Mouse (Mus musculus) intestine, postnatal 0 days (tissue): ENCODE results near the gene Spag8. TPM values are rescaled to one million over a fixed set of nuclear protein-coding genes. Genes with fewer than 3 reads are reported as not detected.

Source experiments
- ATAC-seq: fragments of 200-750 bp; cut with Nextera tagmentation; 2 replicates; pipeline ENCODE4 v1.8.0; 2017; ENCODE audit warnings: mild to moderate bottlenecking, moderate TSS enrichment, moderate library complexity
- H3K27ac ChIP-seq: fragments of 300-500 bp; sonication (generic); 2 replicates; pipeline ENCODE4 v1.5.1; 2014; ENCODE audit warnings: mild to moderate bottlenecking, low read depth, low read length, moderate library complexity
- H3K27me3 ChIP-seq: fragments of 300-500 bp; sonication (generic); replicated peaks from 2 replicates; pipeline ENCODE4 v1.6.1; 2014; ENCODE audit warnings: low read length, mixed read lengths; ENCODE audit not compliant: control insufficient read depth, insufficient read depth
- H3K36me3 ChIP-seq: fragments of 300-500 bp; sonication (generic); 2 replicates; pipeline ENCODE4 v1.6.1; 2014; ENCODE audit warnings: mild to moderate bottlenecking, moderate library complexity; ENCODE audit not compliant: control insufficient read depth, insufficient read depth
- H3K4me1 ChIP-seq: fragments of 300-500 bp; sonication (generic); replicated peaks from 2 replicates; pipeline ENCODE4 v1.6.1; 2014; ENCODE audit warnings: antibody characterized with exemption, low read length, mixed read lengths; ENCODE audit not compliant: control insufficient read depth, insufficient read depth
- H3K4me2 ChIP-seq: fragments of 300-500 bp; sonication (generic); replicated peaks from 2 replicates; pipeline ENCODE4 v1.6.1; 2014; ENCODE audit warnings: low read depth, mild to moderate bottlenecking, moderate library complexity
- H3K4me3 ChIP-seq: fragments of 300-500 bp; sonication (generic); 2 replicates; pipeline ENCODE4 v1.5.1; 2014; ENCODE audit warnings: low read depth, low read length
- H3K9ac ChIP-seq: fragments of 300-500 bp; sonication (generic); 2 replicates; pipeline ENCODE4 v1.6.1; 2014; ENCODE audit warnings: mild to moderate bottlenecking, low read depth, low read length
- H3K9me3 ChIP-seq: fragments of 300-500 bp; sonication (generic); 2 replicates; pipeline ENCODE4 v1.6.1; 2016; ENCODE audit warnings: mixed run types; ENCODE audit not compliant: control insufficient read depth
- CTCF ChIP-seq: sonication (generic); IDR thresholded peaks from 2 replicates; pipeline ENCODE4 v1.5.1; 2016; ENCODE audit warnings: low read depth, mild to moderate bottlenecking, control low read depth, antibody characterized with exemption, moderate library complexity
- WGBS: fragments of 180-500 bp; shearing (Covaris S2); extraction: QIAGEN DNeasy Blood & Tissue Kit; methylation state at CpG from one replicate; pipeline ENCODE4 v1.1.7; 2014; 5-methylcytosine and 5-hydroxymethylcytosine counted together
- polyA plus RNA-seq: library from polyadenylated mRNA; unstranded; fragments of >200 nt; fragmentation: Nextera tagmentation; extraction: Ambion mirVana; gene quantifications from 2 replicates; pipeline ENCODE4 v1.2.1, GENCODE M21; 2015

Spag8 gene
- polyA plus RNA-seq, 1 experiment from 2014 or later, result 0.08 TPM

DNA sequence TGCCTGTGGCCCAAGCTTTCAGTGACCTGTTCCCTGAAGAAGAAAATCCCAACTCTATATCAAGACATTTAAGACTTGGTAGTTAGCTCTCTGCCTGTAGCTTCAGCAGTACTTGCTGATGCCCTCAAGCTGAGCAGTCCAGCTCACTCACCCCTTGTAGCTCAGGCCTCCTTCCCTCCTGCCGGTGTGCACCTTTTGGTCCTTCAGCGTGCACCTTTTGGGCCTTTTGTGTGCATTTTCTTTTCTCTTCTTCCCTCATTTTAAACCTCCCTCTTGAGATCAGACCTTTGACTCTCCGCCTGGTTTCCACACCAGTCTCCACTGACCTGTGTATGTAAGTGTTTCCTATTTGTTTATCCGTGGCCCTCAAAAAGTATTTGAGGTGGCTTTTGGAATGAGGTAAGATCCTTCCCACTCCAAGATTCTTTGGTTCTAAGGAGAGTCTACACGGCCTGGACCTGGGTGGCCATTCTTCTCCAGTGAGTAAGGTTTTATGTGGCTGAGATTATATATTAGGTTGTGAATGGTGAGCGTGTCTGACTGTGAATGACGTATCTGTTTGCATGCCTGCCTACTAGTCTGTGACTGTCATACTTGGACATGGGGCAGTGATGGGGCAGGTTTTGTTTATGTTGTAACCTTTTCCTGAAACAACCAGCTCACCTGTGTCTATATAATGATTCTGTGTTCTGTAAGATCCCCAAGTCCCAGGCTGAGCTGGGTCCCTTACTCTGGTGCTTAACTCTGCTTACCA lies 18.6 kb downstream of the Spag8 start:
- H3K9ac ChIP-seq, result no peak overlapping the region
- no peaks in the 10 kb centered on the region for H3K9me3 ChIP-seq
- H3K27me3 ChIP-seq, result peaks cover 16% of the 10 kb centered on the region; the same call in 1 of the 2 replicates
- 87% methylated on average over 7 of the region's 7 CpGs for WGBS
- TF ChIP-seq CTCF, result no peak
- no peak for ATAC-seq
- H3K36me3 ChIP-seq, result no peaks in the 10 kb centered on the region
- H3K4me2 ChIP-seq, result no peak overlapping the region
- no peak overlapping the region for H3K4me3 ChIP-seq
- no peak overlapping the region for H3K27ac ChIP-seq
- no peaks in the 10 kb centered on the region for H3K4me1 ChIP-seq

GRCm38 (mm10) chr4:43633736-43634135 lies 19.7 kb downstream of the Spag8 start:
- Histone ChIP-seq H3K9me3 (no peaks in the 10 kb centered on the region), H3K27ac (no peak overlapping the region), H3K9ac (no peak overlapping the region), H3K27me3 (peaks cover 16% of the 10 kb centered on the region; the same call in 1 of the 2 replicates), H3K4me1 (no peaks in the 10 kb centered on the region), H3K4me3 (no peak overlapping the region), H3K4me2 (no peak overlapping the region), H3K36me3 (no peaks in the 10 kb centered on the region)
- TF ChIP-seq CTCF, result no peak
- WGBS, result 97% methylated on average over 2 of the region's 2 CpGs
- no peak for ATAC-seq

DNA sequence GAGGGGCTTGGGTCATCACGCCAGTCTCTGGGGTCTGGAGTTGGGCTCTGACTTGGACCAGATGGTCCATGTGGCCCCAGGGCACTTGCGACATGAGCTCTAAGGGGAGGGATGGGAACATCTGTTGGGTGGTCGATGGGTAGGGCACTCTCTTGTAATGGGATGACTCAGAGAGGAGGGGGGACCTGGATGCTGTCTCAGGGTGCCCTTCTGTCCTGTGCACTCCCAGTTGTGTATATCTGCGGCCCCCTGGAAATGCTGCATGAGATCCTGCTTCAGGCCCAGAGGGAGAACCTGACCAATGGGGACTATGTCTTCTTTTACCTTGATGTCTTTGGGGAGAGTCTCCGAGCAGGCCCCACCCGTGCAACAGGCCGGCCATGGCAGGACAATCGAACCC lies 20.1 kb downstream of the Spag8 start:
- WGBS, result 87% methylated on average over 8 of the region's 8 CpGs

GRCm38 (mm10) chr4:43631956-43632920 lies 21.2 kb downstream of the Spag8 start:
- peak overlapping the region; percentile 69 for H3K9ac ChIP-seq
- peaks cover 16% of the 10 kb centered on the region; the same call in 1 of the 2 replicates for H3K27me3 ChIP-seq
- H3K4me3 ChIP-seq, result peak overlapping the region; percentile 56
- WGBS, result 57% methylated on average over 42 of the region's 42 CpGs
- no peak for TF ChIP-seq CTCF
- peak overlapping the region; percentile 75; the same call in 1 of the 2 replicates for H3K27ac ChIP-seq
- ATAC-seq, result no peak; the same call in 1 of the 2 replicates
- H3K9me3 ChIP-seq, result no peaks in the 10 kb centered on the region
- no peaks in the 10 kb centered on the region for H3K36me3 ChIP-seq
- H3K4me2 ChIP-seq, result peak overlapping the region; percentile 82
- no peaks in the 10 kb centered on the region for H3K4me1 ChIP-seq

More for the DNA sequence above, 20.1 kb downstream of the Spag8 start:
- Histone ChIP-seq H3K4me2 (no peak overlapping the region), H3K27ac (no peak overlapping the region), H3K4me3 (no peak overlapping the region), H3K27me3 (peaks cover 16% of the 10 kb centered on the region; the same call in 1 of the 2 replicates), H3K36me3 (no peaks in the 10 kb centered on the region), H3K9me3 (no peaks in the 10 kb centered on the region), H3K9ac (no peak overlapping the region), H3K4me1 (no peaks in the 10 kb centered on the region)
- TF ChIP-seq CTCF, result no peak
- no peak for ATAC-seq

GRCm38 (mm10) chr4:43631046-43631955 lies 22.1 kb downstream of the Spag8 start, which contains the start of gene Npr2:
Gene Npr2, plus strand, starts transcription at chr4:43631935.
- no peaks in the 10 kb centered on the region for H3K36me3 ChIP-seq
- 2% methylated on average over 57 of the region's 70 CpGs for WGBS
- no peaks in the 10 kb centered on the region for H3K9me3 ChIP-seq
- H3K4me3 ChIP-seq, result peak within 1 kb of the TSS; percentile 56
- no peaks in the 10 kb centered on the region for H3K4me1 ChIP-seq
- H3K4me2 ChIP-seq, result peak within 1 kb of the TSS; percentile 82
- no peak for TF ChIP-seq CTCF
- peaks cover 16% of the 10 kb centered on the region; the same call in 1 of the 2 replicates for H3K27me3 ChIP-seq
- peak within 1 kb of the TSS; percentile 75 for H3K27ac ChIP-seq
- H3K9ac ChIP-seq, result peak within 1 kb of the TSS; percentile 69
- ATAC-seq, result peak; percentile 41; the same call in 1 of the 2 replicates
